Mouse (Mus musculus) olfactory bulb, adult 2 months (tissue): ENCODE measurements around the gene Tpbpa.

Experiments used
- CTCF ChIP-seq: fragments of 200-500 bp; IDR thresholded peaks from 2 replicates; pipeline ENCODE4 v1.5.1; 2012; ENCODE audit warnings: low read depth, mild to moderate bottlenecking, low read length, moderate library complexity; ENCODE audit not compliant: insufficient read depth
- POLR2A ChIP-seq: fragments of 200-500 bp; IDR thresholded peaks from 2 replicates; pipeline ENCODE4 v1.6.1; 2012; ENCODE audit warnings: mild to moderate bottlenecking, low read depth, low read length, moderate library complexity; ENCODE audit not compliant: insufficient read depth

- TF ChIP-seq CTCF (no peak), POLR2A (no peak)
These were observed 49.5 kb downstream of the Tpbpa start for GRCm38 (mm10) chr13:60892301-60892700.
